Mouse (Mus musculus): ENCODE measurements around the gene Adcy3.

Adcy3 gene

GRCm38 (mm10) chr12:4249786-4250185 lies 116.9 kb downstream of the Adcy3 start:
- DNase-seq: peak; percentile 64 to 66

DNA sequence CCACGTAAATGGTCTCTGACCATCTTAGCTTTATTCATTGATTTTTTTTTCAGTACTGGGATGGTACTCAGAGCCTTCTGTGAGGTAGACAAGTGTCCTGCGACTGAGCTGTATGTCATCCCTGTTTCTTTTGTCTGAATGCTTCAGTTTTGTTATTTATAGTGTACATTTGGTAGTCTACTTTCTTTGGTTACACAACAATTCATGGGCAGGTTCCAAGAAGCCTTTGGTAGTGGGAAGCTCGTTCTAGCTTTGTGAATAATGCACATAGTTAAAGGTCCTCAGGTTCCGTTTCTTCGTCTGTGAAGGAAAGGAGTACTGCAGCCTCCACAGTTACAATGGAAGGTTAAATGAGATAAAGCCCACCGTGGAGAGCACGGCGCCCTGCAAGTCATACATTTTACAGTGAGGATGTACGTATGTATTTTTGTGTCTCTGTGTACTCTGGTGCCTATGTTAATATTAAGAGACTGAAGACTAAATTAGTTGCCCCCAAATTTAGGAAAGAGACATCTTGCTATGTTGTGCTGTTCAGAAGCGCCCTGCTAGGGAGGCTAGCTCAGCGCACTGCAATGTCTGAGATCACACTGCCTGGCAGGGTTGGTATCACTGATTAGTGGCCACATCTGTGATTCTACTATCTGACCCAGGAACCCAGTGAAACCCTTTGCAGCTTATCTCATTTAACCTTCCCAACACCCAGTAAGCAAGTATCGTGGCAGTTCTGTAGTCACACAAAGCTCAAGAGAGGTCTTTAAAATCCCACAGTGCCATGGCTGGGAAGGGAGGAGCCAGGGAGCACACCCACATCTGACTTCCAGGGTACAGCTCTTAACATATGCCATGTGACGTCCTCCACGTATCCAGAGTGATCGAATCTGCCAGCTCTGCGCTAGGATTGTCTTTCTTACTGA lies 120.1 kb downstream of the Adcy3 start:
- DNase-seq: no peak
